Mouse (Mus musculus) forebrain, postnatal 0 days (tissue): ENCODE results near the gene Pkm. TPM values are rescaled to one million over a fixed set of nuclear protein-coding genes. Genes with fewer than 3 reads are reported as not detected.

Experiments used
- ATAC-seq: fragments of 200-750 bp; cut with Nextera tagmentation; 2 replicates; pipeline ENCODE4 v1.8.0; 2017; ENCODE audit warnings: mild to moderate bottlenecking, moderate library complexity
- DNase-seq: peaks from one replicate; pipeline ENCODE4 v3.0.0-alpha.2; 2015
- H3K27ac ChIP-seq: fragments of 300-500 bp; sonication (generic); 2 replicates; pipeline ENCODE4 v1.5.1; 2014; ENCODE audit warnings: low read depth, mild to moderate bottlenecking, antibody characterized with exemption, low read length, moderate library complexity, mixed read lengths
- H3K27me3 ChIP-seq: fragments of 300-500 bp; sonication (generic); 2 replicates; pipeline ENCODE4 v1.6.1; 2014; ENCODE audit warnings: mild to moderate bottlenecking, low read length, mixed read lengths; ENCODE audit not compliant: insufficient read depth
- H3K36me3 ChIP-seq: fragments of 300-500 bp; sonication (generic); 2 replicates; pipeline ENCODE4 v1.6.1; 2014; ENCODE audit warnings: mild to moderate bottlenecking, moderate library complexity; ENCODE audit not compliant: insufficient read depth
- H3K4me1 ChIP-seq: fragments of 300-500 bp; sonication (generic); 2 replicates; pipeline ENCODE4 v1.6.1; 2014; ENCODE audit warnings: antibody characterized with exemption; ENCODE audit not compliant: insufficient read depth
- H3K4me2 ChIP-seq: fragments of 300-500 bp; sonication (generic); 2 replicates; pipeline ENCODE4 v1.6.1; 2014; ENCODE audit warnings: low read depth, mild to moderate bottlenecking, moderate library complexity
- H3K4me3 ChIP-seq: fragments of 300-500 bp; sonication (generic); 2 replicates; pipeline ENCODE4 v1.5.1; 2014; ENCODE audit warnings: low read depth, low read length, mixed read lengths
- H3K9ac ChIP-seq: fragments of 300-500 bp; sonication (generic); 2 replicates; pipeline ENCODE4 v1.6.1; 2014; ENCODE audit warnings: mild to moderate bottlenecking
- H3K9me3 ChIP-seq: fragments of 300-500 bp; sonication (generic); 2 replicates; pipeline ENCODE4 v1.6.1; 2016; ENCODE audit warnings: low read length
- CTCF ChIP-seq: sonication (generic); IDR thresholded peaks from 2 replicates; pipeline ENCODE4 v1.5.1; 2016; ENCODE audit warnings: antibody characterized with exemption, control low read depth, low read depth
- WGBS: fragments of 180-500 bp; shearing (Covaris S2); extraction: QIAGEN DNeasy Blood & Tissue Kit; methylation state at CpG from one replicate; pipeline ENCODE4 v1.1.7; 2014; 5-methylcytosine and 5-hydroxymethylcytosine counted together
- polyA plus RNA-seq: library from polyadenylated mRNA; unstranded; fragments of >200 nt; fragmentation: Nextera tagmentation; extraction: Ambion mirVana; gene quantifications from 2 replicates; pipeline ENCODE4 v1.2.1, GENCODE M21; 2015
- total RNA-seq: library from RNA; depleted of rRNA; stranded (reverse); fragments of >200 nt; gene quantifications from 2 replicates; pipeline ENCODE4 v1.2.3, GENCODE M21; 2014

The Pkm gene
- total and polyA plus RNA-seq, 2 experiments from 2014 or later, result 762 to 783 TPM

DNA sequence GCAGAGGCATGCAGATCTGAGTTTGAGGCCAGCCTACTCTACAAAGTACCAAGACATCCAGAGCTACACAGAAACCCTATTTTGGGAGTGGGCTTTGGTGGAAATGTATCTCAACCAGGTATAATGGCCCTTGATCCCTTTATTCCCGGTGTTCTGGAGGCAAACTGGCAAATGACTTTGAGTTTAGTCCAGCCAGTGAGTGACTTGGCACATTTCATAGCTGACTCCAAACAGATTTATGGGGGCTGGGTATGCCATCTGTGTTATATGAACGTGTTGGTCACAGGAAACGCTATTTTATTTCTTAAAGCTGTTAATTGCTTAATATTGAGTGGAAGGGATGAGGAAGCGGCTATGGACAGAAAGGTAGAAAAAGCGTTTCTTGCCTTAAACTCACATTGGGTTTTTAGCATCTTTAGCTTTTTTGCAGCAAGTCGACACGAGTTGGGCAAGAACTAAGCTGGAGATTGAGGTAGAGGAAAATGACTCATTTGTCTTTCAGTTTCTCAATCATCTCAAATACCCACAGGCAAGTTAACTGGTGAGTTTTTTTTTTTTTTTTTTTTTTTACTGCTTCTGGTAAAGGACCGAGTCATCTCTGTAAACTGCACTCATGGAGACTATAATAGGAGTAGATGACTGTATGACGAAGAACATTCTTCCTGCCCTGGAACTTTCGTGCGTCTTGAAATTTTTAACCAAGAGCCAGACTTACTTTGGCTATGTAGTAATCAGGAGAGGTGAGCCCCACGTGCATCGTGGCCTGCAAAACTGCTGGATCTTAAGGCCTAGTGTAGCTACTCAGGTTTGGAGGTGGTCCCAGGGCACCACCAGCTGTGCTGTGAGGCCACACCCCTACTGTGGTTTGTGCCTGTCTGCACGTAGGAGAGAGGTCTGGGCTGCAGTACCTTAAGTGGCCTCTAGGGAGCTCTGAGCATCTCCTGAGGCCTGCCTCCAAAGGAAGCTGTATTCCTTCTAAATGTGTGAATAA is 3.2 kb downstream of the Pkm start:
- ATAC-seq (peak; percentile 21; the same call in 1 of the 2 replicates), DNase-seq (peak; percentile 81)
- Histone ChIP-seq H3K4me2 (peak overlapping the region; percentile 59), H3K4me1 (peaks cover 32% of the 10 kb centered on the region), H3K9me3 (no peaks in the 10 kb centered on the region), H3K4me3 (peak overlapping the region; percentile 66), H3K27me3 (no peaks in the 10 kb centered on the region), H3K36me3 (peaks cover 6% of the 10 kb centered on the region), H3K9ac (no peak overlapping the region), H3K27ac (peak overlapping the region; percentile 1; the same call in 1 of the 2 replicates)
- WGBS, result 20% methylated on average over 14 of the region's 14 CpGs
- peak; percentile 87 for TF ChIP-seq CTCF

DNA sequence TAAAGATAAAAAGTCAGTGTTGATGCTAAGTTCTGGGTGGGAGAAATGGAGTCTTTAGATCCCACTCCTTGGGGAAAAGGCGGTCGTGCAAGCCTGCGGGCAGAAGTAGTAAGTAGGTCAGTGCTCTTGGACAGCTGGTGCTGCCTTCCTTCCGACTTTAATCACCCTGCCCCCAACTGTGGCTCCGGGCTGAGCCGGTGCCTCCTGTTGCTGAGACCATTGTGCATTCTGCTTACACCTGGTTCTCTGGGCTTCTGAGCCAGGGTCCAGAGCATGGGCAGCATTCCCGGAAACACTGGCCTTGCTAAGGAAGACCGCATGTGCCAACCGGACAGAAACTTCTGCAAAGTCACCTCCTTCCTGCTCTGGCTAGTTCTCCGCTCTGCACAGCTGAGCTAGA is 4.3 kb downstream of the Pkm start:
- H3K4me3 ChIP-seq, result no peak overlapping the region
- no peak for TF ChIP-seq CTCF
- H3K27ac ChIP-seq, result no peak overlapping the region
- H3K36me3 ChIP-seq, result peaks cover 17% of the 10 kb centered on the region
- H3K4me2 ChIP-seq, result peak overlapping the region; percentile 4; the same call in 1 of the 2 replicates
- peaks cover 32% of the 10 kb centered on the region for H3K4me1 ChIP-seq
- no peaks in the 10 kb centered on the region for H3K27me3 ChIP-seq
- ATAC-seq (no peak), DNase-seq (no peak)
- H3K9me3 ChIP-seq, result no peaks in the 10 kb centered on the region
- WGBS, result 41% methylated on average over 10 of the region's 10 CpGs
- no peak overlapping the region for H3K9ac ChIP-seq

DNA sequence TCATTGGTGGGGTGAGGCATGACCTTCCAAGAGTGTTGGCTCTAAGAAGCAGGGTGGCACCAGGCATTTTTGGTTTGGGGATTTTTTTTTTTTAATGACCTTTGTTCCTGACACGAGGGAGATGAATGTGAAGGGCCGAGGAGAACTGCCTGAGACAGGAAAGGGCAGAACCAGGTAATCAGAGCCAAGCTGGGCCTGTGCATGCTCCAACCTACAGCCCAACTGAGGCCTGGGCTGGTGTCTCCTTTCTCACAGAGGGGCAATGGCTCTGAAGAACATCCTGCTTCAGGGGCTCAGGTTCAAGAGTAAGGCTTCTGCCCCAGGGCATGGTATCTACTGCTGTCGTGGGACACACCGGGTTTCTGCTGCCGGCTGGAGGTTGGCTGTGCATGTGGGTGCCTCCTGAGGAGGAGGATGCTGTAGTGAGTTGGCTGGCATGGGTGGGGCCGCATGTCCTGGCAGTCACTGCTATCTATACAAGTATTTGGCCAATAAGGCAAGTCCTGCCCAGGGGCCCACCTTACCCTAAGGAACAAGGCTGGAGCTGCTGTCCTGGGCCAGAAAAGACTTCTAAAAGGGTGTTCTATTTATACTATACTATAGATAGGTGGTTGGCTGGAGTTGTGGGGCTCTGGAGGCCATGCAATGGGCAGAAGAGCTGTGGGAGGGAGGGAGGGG is 5.3 kb downstream of the Pkm start:
- H3K27ac ChIP-seq, result 0 out of 2 replicates have a peak overlapping the region, but pooled peaks have one; percentile 15
- no peak for DNase-seq
- H3K27me3 ChIP-seq, result no peaks in the 10 kb centered on the region
- H3K4me2 ChIP-seq, result no peak overlapping the region
- peaks cover 26% of the 10 kb centered on the region for H3K36me3 ChIP-seq
- ATAC-seq, result no peak
- no peak overlapping the region for H3K9ac ChIP-seq
- peaks cover 32% of the 10 kb centered on the region for H3K4me1 ChIP-seq
- no peak overlapping the region for H3K4me3 ChIP-seq
- 61% methylated on average over 6 of the region's 6 CpGs for WGBS
- TF ChIP-seq CTCF, result no peak
- H3K9me3 ChIP-seq, result no peaks in the 10 kb centered on the region

DNA sequence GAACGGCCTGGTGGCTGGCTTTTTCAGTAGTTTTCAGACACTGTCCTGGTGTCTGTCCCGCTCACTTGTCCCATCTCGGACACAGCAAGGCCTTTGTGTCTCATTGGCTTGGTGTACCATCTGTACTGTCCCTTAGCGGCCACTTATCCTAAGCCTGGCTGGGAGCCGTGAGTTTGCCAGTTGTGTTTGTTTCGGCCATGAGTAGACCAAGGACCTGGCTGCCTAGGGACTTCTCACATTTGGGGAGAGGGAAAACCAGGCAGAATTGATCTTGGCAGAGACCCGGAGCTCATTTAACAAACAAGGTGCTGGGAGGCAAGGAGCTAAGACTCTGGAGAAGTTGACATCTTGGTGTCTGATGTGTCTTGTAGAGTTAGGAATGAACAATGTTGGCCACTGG is 7.1 kb downstream of the Pkm start:
- Histone ChIP-seq H3K4me2 (no peak overlapping the region), H3K27ac (no peak overlapping the region), H3K9me3 (no peaks in the 10 kb centered on the region), H3K4me3 (no peak overlapping the region), H3K9ac (no peak overlapping the region), H3K36me3 (peaks cover 44% of the 10 kb centered on the region), H3K27me3 (no peaks in the 10 kb centered on the region), H3K4me1 (peaks cover 28% of the 10 kb centered on the region)
- DNase-seq (no peak), ATAC-seq (no peak)
- WGBS, result 78% methylated on average over 7 of the region's 7 CpGs
- no peak for TF ChIP-seq CTCF

DNA sequence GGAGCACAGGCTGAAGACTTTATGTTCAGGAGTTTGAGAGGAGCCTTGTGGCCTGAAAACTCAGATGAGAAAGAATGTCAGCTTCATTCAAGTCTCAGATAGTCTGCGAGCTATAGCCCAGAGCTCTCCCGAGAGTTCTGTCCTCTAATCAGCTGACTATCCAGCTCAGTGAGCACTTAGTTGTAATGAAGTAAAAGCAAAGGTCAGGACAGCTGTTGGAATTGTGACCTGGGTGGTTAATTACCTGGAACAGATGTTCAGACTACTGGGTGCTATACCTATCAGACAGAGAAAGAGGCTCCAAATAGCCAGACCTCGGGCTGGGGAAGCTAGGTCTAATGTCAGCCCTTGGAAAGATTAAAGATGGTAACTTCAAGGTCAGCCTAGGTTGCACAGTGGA is 7.8 kb downstream of the Pkm start:
- H3K4me3 ChIP-seq, result no peak overlapping the region
- no peak overlapping the region for H3K4me2 ChIP-seq
- WGBS, result 63% methylated on average over 3 of the region's 3 CpGs
- H3K9me3 ChIP-seq, result no peaks in the 10 kb centered on the region
- H3K9ac ChIP-seq, result no peak overlapping the region
- TF ChIP-seq CTCF, result no peak
- no peak for DNase-seq
- H3K27me3 ChIP-seq, result no peaks in the 10 kb centered on the region
- H3K27ac ChIP-seq, result no peak overlapping the region
- H3K4me1 ChIP-seq, result peaks cover 23% of the 10 kb centered on the region
- H3K36me3 ChIP-seq, result peaks cover 51% of the 10 kb centered on the region
- ATAC-seq, result no peak

DNA sequence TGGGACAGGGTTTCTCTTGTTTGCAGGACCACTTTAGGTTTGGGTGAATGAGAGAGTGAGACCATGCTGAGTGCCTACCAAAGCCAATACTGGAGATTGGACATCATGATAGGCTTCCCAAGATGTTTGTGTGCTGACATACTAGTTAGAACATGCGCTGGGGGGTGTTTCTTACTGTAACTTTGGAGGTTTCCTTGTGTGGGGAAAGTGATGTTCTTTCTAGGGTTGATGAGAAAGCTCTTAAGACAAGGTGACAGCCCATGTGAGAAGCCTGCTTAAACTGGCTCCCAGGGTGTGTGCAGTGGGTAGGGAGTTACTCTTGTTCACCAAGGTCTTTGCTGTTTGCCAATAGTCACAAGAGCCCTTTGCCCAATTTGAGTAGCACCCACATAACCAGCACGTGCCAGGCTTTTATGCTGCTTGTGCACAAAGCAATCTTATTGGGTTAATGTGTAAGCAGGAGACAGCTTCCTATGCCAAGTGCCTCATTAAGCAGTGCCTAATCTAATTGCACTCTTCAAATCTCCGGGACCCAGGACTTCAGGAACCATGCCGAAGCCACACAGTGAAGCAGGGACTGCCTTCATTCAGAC is 8.6 kb downstream of the Pkm start:
- no peak for TF ChIP-seq CTCF
- H3K9me3 ChIP-seq, result no peaks in the 10 kb centered on the region
- no peak overlapping the region for H3K9ac ChIP-seq
- H3K4me1 ChIP-seq, result peaks cover 15% of the 10 kb centered on the region
- no peaks in the 10 kb centered on the region for H3K27me3 ChIP-seq
- H3K4me3 ChIP-seq, result no peak overlapping the region
- 35% methylated on average over 4 of the region's 4 CpGs for WGBS
- DNase-seq (no peak), ATAC-seq (peak; percentile 21; the same call in 1 of the 2 replicates)
- peaks cover 58% of the 10 kb centered on the region for H3K36me3 ChIP-seq
- no peak overlapping the region for H3K27ac ChIP-seq
- H3K4me2 ChIP-seq, result no peak overlapping the region

DNA sequence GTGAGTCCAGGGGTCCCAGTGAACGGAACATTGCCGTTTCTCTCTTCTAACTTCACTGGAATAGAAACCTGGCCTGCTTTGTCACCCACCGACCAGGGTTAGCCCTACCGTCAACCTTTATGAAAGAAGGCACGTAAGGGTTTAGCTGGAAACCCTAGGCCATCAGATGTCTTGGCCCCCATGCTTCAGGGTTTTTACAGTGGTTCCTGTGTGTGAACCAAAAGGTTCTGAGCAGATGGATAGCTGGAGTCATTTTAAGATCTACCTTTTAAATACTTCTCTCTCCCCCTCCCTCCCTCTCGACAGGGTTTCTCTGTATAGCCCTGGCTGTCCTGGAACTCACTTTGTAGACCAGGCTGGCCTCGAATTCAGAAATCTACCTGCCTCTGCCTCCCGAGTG is 9.8 kb downstream of the Pkm start:
- peaks cover 70% of the 10 kb centered on the region for H3K36me3 ChIP-seq
- no peak overlapping the region for H3K4me2 ChIP-seq
- H3K9me3 ChIP-seq, result no peaks in the 10 kb centered on the region
- no peak for TF ChIP-seq CTCF
- H3K27me3 ChIP-seq, result no peaks in the 10 kb centered on the region
- no peak for DNase-seq
- no peak overlapping the region for H3K27ac ChIP-seq
- no peak for ATAC-seq
- WGBS, result 91% methylated on average over 8 of the region's 8 CpGs
- H3K4me3 ChIP-seq, result no peak overlapping the region
- no peak overlapping the region for H3K9ac ChIP-seq
- H3K4me1 ChIP-seq, result peaks cover 6% of the 10 kb centered on the region
